Mouse (Mus musculus) c-Kit-positive CD71-positive TER-119-negative erythroid progenitor cells, embryonic 14.5 days (primary cell): ENCODE data around the gene Rimbp2.
"Not testable (repeated sequence)": the region's sequence is repeated elsewhere in the genome, so short reads cannot be mapped to it uniquely, and the experiment has no call there.

Source experiments
- DNase-seq: peaks from one replicate; pipeline ENCODE4 v3.0.0-alpha.2; 2013; ENCODE audit warnings: low read depth

Rimbp2 gene

DNA sequence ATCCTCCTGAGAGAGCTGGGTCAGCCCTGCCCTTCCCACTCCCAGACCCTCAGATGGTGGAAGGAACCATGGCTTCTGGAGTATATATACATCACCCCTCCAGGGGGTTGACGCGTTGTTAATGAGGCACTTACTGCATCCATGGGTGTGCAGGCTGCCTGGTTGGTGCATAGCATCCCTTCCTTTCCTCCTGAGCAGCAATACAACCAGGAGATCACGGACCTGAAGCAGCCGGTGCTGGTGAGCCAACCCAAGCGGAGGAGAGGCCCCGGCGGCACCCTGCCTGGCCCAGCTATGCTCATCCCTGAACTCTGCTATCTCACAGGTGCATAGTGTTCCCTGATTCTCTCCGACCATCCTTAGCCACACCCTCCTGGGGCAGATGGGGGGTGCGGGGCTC, 208.1 kb downstream of the Rimbp2 start:
- no peak for DNase-seq

DNA sequence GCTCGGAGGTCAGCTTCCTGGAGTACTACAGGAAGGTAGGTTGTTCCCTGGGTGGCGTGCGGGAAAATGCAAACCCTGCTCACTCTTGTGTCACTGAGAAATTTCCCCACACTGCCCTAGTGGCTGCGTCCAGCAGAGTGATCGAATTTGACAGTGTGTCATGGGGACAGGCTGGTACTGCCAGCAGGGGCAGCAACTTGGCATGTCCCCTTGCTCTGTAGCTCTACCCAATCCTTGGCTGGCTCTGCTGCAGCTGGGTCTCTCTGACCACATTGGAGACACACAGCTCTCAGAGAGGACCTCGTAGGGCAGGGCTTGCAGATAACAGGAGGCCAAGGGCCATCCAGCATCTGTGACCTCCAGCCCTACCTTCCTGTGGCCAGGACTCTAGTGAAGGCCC, 208.9 kb downstream of the Rimbp2 start:
- DNase-seq, result no peak

- no peak for DNase-seq
These were observed 213.5 kb downstream of the Rimbp2 start for GRCm38 (mm10) chr5:128739838-128740171.

DNA sequence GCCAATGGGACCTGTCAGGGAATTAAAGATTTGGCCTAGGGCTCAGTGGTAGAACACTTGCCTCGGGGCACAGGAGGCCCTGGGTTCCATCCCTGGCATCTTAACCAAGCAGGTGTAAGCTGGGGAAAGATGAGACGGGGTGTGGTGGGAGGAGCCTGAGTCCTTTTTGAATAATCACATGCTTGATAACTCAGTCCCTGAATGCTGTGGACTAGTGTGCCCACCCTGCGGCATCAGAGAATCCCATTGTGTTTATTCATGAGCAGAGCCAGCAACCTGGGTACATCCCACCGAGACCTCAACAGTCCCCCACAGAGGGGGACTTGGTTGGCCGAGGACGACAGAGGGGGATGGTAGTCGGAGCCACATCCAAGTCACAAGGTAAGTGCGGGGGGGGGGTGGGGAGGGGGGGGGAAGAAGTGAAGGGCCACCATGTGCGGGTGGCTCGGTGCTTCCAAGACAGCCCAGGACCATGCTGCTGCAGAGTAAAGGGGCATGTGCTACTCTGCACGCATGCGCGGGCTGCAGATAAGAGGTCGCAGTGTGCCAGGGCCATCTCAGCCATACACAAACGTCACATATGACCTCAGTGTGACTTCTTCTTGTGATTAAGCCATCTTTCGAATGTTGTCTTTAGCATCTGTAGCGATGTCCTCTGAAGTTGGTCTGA, 214.0 kb downstream of the Rimbp2 start:
- no peak for DNase-seq

- DNase-seq, result no peak
These were observed 217.4 kb downstream of the Rimbp2 start for GRCm38 (mm10) chr5:128735921-128736320.

DNA sequence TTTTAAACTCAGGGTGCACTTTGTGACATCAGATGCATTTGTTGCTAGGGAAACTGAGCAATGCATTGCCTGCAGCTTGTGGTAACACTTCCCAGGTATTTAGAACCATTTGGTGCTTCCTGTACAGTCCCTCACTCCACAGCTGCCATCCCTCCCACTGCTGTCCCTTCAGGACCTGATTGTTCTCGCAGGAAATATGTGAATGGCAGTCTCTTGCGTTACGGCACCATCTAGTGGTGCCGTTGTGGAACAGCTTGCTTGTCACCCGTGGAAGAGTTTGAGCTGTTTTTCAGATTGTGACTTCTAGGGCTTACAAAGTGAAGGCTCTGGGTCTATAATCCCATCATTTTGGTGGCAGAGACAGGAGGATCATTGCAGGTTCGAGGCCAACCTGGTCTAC, 219.3 kb downstream of the Rimbp2 start:
- DNase-seq, result no peak

- DNase-seq, result no peak
These were observed 220.8 kb downstream of the Rimbp2 start for GRCm38 (mm10) chr5:128732416-128733014.

DNA sequence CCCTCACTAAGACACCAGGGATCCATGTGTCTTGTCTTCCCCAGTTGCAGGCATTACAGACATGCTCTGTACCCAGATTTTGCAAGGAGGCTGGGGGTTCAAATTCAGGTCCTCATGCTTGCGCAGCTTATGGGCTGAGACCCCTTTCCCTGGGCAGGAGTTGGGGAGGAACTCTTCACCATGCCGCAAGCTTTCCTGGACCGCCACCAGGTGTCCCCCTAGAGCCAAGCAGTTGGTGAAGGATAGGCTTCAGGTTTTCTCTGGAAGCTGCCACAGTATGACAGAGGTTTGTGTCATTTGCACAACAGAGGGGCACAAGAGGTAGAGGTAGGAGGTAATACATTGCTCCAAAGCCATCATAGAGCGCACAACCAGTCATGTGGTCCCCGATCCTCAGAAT, 222.7 kb downstream of the Rimbp2 start:
- DNase-seq, result no peak

GRCm38 (mm10) chr5:128729341-128729740, 223.9 kb downstream of the Rimbp2 start:
- no peak for DNase-seq

DNA sequence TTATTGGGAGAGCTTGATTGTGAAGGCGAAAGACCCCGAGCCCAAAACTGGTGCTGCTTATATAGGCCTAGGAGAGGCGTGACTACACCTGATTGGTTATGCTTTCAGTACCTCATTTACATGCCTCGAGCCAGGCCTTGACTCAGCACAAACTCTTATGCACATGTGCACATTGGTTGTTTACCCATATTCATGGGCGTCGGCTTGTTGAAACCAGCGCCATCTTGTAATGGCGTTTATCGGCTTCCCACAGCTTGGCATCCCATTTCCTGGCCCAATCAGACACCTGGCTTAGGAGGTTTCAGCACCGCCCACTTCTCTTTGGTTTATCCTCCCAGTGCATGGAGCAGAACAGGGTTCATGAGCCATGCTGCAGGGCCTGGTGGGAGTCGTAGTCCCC, 232.8 kb downstream of the Rimbp2 start:
- DNase-seq, result not testable (repeated sequence)

GRCm38 (mm10) chr5:128715171-128715570, 238.1 kb downstream of the Rimbp2 start:
- DNase-seq, result no peak

- no peak for DNase-seq
These were observed 241.4 kb downstream of the Rimbp2 start for GRCm38 (mm10) chr5:128711847-128712246.

DNA sequence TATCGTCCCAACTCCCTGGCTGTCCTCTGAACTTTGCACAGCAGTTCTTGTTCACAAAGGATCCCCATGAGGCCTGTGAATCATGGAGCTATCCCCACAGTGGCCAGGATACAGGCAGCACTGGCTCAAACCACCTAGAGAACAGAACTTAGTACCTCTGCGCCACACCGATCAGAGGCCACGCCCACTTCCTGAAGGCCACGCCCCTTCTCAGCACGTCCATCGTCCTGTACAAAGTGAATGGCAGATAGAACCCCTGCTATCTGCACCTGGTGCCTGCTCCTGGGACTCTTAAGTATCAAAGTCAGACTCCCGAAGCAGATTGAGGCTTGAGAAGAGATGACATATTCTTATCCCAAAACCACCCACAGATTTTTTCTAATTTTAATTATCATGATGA, 242.7 kb downstream of the Rimbp2 start:
- no peak for DNase-seq

DNA sequence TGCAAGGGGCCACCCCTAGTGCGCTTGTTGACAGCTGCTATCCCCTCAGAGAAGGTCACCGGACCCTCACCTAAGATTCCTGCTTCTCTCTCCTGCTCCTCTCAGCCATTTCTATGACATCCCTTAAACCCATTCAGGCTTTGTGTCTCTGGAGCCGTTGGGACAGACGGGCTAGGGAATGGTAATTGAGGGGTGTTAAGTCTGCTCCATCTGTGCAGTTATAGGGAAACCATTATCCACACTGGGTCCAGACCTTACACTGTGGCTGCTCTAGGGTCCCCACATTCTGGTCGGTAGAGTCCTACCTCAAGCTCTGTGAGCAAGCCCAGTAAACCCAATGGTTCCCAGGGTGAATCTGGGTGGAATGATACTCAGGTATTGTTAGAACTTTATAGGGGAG, 244.4 kb downstream of the Rimbp2 start:
- DNase-seq, result no peak
